Mouse (Mus musculus) cerebellum, adult 18-20 months (tissue): Measurements from ENCODE around the gene Fnd3c2.
A peak's percentile ranks its signal among the peaks of the same experiment; 100 is the strongest.
"Not testable (repeated sequence)": the region's sequence is repeated elsewhere in the genome, so short reads cannot be mapped to it uniquely, and the experiment has no call there.

Source experiments
- DNase-seq, 2 experiments: peaks; one replicate each; pipeline ENCODE4 v3.0.0; 2021

The Fnd3c2 gene

GRCm38 (mm10) chrX:106255276-106255675 is at the start of gene Fnd3c2:
Gene Fnd3c2, minus strand, starts transcription at chrX:106255376.
- no peak for DNase-seq

- no peak for DNase-seq
Measured at GRCm38 (mm10) chrX:106284441-106284840, 29.3 kb upstream of the Fnd3c2 start.

GRCm38 (mm10) chrX:106221058-106221457 is 34.1 kb downstream of the Fnd3c2 start, which contains the start of gene Taf9b:
Gene Taf9b, minus strand, starts transcription at chrX:106221158.
- no peak for DNase-seq

GRCm38 (mm10) chrX:106219171-106220032 is 35.8 kb downstream of the Fnd3c2 start:
- DNase-seq, result peak; percentile 80 to 85

GRCm38 (mm10) chrX:106209100-106209499 is 46.1 kb downstream of the Fnd3c2 start:
- DNase-seq, result no peak

GRCm38 (mm10) chrX:106198904-106199303 is 56.3 kb downstream of the Fnd3c2 start:
- DNase-seq, result no peak

GRCm38 (mm10) chrX:106197308-106197707 is 57.9 kb downstream of the Fnd3c2 start:
- DNase-seq, result no peak

GRCm38 (mm10) chrX:106194361-106194760 is 60.8 kb downstream of the Fnd3c2 start:
- DNase-seq, result not testable (repeated sequence)

- DNase-seq, result no peak
Measured at GRCm38 (mm10) chrX:106190091-106190490, 65.1 kb downstream of the Fnd3c2 start.

GRCm38 (mm10) chrX:106189356-106189755 is 65.8 kb downstream of the Fnd3c2 start:
- DNase-seq, result no peak

- peak; percentile 26 to 33 for DNase-seq
Measured at GRCm38 (mm10) chrX:106187737-106188136, 67.4 kb downstream of the Fnd3c2 start.

- peak; percentile 79 to 97 for DNase-seq
Measured at GRCm38 (mm10) chrX:106186713-106187649, 68.2 kb downstream of the Fnd3c2 start, which contains the start of gene Pgk1. Gene Pgk1, plus strand, starts transcription at chrX:106187100.

- DNase-seq, result no peak
Measured at GRCm38 (mm10) chrX:106185706-106186105, 69.5 kb downstream of the Fnd3c2 start.
